Mouse (Mus musculus) G1E (cell line): ENCODE measurements at regions not wholly inside any gene's neighbourhood (a gene's known extent, or its start where the extent isn't known, plus 50 kb on each side); places are given as distances from the start of the nearest gene placed in this dataset.

ENCODE experiments used
- CTCF ChIP-seq: IDR thresholded peaks from 2 replicates; pipeline ENCODE4 v1.5.1; 2012; ENCODE audit warnings: low read depth, low read length, inconsistent platforms, mixed read lengths
- GATA2 ChIP-seq: IDR thresholded peaks from 2 replicates; pipeline ENCODE4 v1.6.1; 2012; ENCODE audit warnings: low read depth, low read length, inconsistent platforms, borderline replicate concordance
- POLR2AphosphoS5 ChIP-seq: IDR thresholded peaks from 2 replicates; pipeline ENCODE4 v1.6.1; 2012; ENCODE audit warnings: low read depth, low read length, inconsistent platforms; ENCODE audit not compliant: insufficient replicate concordance

- no peak for TF ChIP-seq CTCF
- no peak for TF ChIP-seq POLR2AphosphoS5
- no peak for TF ChIP-seq GATA2
Measured at GRCm38 (mm10) chr8:89371773-89372132, 327.8 kb upstream of the Sall1 start.
